Mouse (Mus musculus) gastrocnemius, adult 8-10 months (tissue): Measurements from ENCODE around the gene Mex3d. TPM values are rescaled to one million over a fixed set of nuclear protein-coding genes. Genes with fewer than 3 reads are reported as not detected.
"Not testable (repeated sequence)": the region's sequence is repeated elsewhere in the genome, so short reads cannot be mapped to it uniquely, and the experiment has no call there.

ENCODE experiments used
- DNase-seq, 2 experiments: peaks; one replicate each; pipeline ENCODE4 v3.0.0; 2022; ENCODE audit warnings: low spot score in 2 of 2
- total RNA-seq, 4 experiments: library from RNA; stranded (reverse); gene quantifications; 2 replicates each; pipeline ENCODE4 v1.2.4; 2022

Gene Mex3d
- total RNA-seq, 4 experiments from 2014 or later: 4.2 to 6.3 (median 4.7) TPM

- no peak for DNase-seq
Measured at GRCm38 (mm10) chr10:80356737-80357136, 30.7 kb downstream of the Mex3d start.

DNA sequence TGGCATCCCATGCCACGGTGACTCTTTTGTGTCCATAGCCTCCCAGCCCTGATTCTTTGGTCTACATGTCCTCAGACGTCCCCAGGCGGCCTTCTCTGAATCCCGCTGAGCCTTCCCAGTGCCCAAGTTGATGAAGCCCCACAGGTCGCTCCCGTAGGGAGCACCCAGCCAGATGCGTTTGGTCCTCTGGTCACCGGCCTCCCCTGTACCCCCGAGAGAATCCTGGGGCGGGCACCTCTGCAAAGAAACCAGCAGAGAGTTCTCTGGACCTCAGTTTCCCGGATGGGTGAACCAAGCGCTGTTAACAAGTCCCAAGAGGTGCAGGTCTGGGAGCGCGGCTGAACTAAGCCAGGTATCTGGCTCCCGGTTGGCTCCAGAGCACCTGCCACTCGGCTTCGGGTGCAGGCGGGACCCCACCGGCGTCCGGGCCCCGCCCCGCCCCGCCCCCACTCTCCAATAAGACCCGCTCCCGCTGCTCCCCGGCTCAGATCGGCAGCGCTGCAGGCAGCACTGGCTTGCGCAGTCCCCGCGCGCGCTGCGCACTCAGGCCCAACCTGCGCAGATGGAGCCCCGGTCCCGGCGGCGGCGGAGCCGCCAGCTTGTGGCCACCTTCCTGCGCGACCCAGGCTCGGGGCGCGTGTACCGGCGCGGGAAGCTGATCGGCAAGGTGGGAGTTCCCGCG is 31.3 kb downstream of the Mex3d start, which contains the start of gene Plk5:
Gene Plk5, plus strand, starts transcription at position 459 of the 682 bp plus-strand sequence.
- no peak for DNase-seq

- no peak for DNase-seq
Measured at GRCm38 (mm10) chr10:80355431-80355830, 32.0 kb downstream of the Mex3d start.

GRCm38 (mm10) chr10:80352727-80353126 is 34.7 kb downstream of the Mex3d start:
- DNase-seq: no peak

DNA sequence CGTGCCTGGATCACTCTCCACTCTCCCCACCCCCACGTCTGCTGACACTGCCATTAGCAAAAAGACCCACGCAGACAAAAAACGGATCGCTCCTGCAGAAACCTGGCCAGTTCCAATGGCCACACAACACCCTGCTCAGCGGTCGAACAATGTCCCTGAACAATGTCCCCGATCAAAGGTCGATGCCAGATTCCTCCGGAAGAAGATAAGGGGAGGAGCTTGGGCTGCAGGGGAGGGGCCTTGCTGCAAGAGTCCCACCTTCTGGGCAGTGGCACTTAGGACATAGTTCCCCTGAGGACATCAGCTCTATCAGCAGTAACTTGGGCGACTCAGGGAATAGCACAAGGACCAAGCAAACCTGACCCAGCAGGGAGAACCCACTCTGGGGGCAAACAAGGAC is 35.6 kb downstream of the Mex3d start:
- no peak for DNase-seq

GRCm38 (mm10) chr10:80350292-80350691 is 37.2 kb downstream of the Mex3d start:
- peak; percentile 77 to 79 for DNase-seq

GRCm38 (mm10) chr10:80348981-80349380 is 38.5 kb downstream of the Mex3d start:
- peak in 1 of 2 experiments; percentile 43 for DNase-seq

DNA sequence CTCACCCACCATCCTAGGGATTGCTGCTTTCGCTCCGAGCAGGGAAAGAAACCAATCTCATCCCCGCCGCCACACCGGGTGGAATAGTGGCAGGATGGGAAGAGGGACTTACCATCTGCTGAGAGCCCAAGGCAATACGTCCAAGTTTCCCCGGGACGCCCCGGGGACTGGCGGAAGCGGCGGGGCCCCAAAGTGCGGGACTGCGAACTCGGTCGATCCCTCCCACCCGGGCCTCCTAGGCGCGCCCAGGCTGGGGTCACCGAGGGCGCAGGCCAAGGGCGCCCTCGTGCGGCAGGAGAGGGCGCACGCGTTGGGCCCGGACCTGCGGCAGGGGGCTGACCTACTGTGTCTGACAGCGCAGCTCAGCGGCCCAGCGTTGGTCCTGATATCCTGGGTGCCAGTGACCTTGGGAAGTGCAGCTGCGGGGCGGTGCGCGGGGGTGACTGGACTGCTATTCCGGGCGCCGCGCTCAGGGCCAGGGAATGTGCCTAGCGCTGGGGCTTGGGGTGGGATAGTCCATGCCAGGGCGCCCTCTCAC is 39.1 kb downstream of the Mex3d start, which contains the start of gene Adamtsl5:
Gene Adamtsl5, minus strand, starts transcription at position 169 of the 538 bp plus-strand sequence.
- DNase-seq: peak; percentile 58 to 78

DNA sequence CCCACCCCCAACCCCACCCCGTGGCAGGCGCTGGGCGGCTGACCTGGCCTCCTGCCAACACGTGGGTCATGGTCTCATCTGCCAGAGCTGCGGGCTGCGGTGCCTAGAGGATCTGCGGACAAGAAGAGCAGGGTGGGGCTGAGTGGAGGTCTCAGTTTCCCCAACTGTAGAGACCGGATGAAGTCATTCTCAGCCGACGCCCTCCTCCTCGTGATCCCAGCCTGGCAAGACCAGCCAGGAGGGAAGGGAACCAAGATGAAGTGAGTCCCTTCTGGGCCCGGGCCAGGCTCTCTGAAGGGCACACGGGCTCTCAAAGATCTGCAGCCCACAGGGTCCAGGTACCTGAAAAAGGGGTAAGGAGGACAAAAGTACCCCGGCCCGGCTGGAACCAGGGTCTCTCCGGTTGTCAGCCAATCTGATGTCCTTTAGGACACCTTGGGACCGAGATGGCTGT is 39.9 kb downstream of the Mex3d start:
- peak in 1 of 2 experiments; percentile 58 for DNase-seq

- not testable (repeated sequence) for DNase-seq
Measured at GRCm38 (mm10) chr10:80345929-80346328, 41.5 kb downstream of the Mex3d start.

DNA sequence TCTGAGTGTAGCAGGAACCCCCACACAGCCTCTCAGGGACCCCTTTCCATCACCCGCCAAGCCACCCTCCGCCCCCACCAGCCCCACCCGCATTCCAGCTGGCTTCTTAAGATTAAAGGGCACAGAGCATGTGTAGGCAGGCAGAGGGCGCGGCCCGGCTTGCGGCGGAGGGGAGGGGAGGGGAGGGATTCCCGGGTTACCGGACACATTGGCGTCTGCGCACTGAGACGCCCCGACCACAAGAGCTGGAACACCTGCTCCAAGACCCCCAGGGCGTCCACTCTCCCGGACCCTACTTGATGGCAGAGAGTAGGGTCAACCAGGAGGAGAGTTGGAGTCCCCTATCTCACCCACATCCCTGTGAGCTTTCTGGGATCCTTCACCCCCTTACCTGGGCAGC is 42.3 kb downstream of the Mex3d start:
- no peak for DNase-seq

DNA sequence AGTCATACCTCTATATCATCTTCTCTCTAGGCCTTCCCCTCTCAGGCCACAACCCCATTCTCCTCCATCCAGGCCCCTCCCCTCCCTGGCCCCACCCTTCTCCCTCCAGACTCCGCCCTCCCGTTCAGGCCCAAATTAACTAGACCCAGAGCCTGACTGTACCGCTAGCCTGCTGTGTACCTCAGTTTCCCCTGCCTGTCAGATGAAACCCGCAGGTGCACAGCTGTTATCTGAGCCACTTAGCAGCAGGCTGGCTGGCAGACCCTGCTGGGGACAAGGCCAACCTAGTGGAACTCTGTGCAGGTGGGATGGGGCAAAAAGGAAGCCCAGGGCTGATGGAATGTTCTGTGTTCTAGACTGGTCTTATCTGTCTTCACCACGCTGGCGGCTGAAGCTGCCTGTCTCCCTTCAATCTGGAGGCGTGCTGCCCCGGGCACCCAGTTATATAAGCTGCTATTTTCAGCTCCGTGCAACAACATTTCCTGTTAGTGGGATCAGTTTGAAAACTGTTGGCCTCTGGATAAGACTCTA is 43.3 kb downstream of the Mex3d start:
- peak in 1 of 2 experiments; percentile 64 for DNase-seq

DNA sequence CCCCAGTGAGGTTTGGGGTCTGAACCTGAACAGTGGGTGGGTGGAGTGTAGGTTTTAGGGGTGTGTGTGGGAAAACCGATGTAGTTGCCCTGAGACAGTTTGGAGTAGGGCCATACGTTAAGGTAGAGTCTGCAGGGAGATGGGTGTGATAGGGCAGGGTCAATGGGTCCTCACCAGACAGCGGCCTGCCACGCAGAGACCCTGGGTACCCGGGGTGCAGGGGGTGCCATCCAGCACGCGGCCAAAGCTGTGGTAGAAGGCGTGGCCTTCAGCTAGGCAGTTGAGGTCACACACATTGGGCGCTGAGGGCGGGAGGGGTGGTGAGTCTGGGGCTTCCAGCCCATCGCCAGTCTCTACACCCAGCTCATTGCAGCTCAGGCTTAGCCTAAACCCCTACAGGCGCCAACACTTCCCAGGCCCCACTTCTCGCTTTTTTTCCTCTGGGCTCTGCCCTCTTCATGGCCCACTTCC is 44.0 kb downstream of the Mex3d start:
- DNase-seq: no peak

DNA sequence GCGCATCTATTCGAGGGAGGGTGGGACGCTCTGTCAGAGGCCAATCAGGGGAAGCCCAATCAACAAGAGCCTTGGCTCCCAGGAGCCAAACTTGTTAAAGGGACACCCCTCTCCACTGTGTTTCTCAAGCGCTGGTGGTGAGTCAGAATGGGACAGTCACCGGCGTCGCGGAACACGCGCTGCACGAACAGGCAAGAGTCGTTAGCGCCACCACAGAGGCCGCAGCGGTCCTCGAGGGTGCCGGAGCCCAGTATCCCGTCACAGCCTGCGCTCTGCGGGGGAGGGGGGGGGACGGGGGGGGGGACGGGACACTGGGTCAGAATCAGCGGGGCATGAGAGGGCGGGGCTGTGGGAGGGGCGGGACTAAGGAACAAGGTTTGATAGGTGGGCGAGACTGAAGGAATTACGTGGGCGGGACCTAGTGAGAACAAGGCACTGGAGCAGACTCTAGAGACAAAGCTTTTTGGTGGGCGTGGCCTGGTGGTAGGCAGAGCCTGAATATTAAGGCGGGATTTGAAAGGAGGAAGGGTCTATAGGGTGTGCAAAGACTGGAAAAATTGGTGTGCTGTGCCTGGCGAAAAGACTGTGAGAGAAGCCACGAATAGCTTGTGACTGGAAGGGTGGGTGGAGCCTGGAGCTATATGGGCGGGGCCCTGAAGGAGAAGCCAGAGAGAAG is 44.6 kb downstream of the Mex3d start:
- no peak for DNase-seq

DNA sequence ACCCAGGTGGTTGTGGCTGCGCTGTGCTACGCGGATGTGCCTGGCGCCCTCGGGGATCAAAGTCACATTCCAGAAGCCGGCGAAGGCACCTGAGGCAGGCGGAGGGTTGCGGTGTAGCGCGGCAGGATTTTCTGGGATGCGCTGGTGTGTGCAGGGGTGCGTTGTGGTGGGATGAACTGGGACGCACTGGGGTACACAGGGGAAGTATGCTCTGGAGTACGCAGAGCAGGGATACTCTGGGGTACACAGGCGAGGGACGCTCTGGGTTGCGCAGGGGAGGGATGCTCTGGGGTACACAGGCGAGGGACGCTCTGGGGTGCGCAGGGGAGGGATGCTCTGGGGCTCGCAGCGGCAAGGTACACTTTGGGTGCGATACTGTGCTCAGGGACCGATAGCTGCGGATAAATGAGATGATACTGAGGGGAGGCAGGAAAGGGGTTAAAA is 45.1 kb downstream of the Mex3d start:
- no peak for DNase-seq

- no peak for DNase-seq
Measured at GRCm38 (mm10) chr10:80341491-80342304, 45.8 kb downstream of the Mex3d start.

GRCm38 (mm10) chr10:80341026-80341425 is 46.4 kb downstream of the Mex3d start:
- DNase-seq: no peak

DNA sequence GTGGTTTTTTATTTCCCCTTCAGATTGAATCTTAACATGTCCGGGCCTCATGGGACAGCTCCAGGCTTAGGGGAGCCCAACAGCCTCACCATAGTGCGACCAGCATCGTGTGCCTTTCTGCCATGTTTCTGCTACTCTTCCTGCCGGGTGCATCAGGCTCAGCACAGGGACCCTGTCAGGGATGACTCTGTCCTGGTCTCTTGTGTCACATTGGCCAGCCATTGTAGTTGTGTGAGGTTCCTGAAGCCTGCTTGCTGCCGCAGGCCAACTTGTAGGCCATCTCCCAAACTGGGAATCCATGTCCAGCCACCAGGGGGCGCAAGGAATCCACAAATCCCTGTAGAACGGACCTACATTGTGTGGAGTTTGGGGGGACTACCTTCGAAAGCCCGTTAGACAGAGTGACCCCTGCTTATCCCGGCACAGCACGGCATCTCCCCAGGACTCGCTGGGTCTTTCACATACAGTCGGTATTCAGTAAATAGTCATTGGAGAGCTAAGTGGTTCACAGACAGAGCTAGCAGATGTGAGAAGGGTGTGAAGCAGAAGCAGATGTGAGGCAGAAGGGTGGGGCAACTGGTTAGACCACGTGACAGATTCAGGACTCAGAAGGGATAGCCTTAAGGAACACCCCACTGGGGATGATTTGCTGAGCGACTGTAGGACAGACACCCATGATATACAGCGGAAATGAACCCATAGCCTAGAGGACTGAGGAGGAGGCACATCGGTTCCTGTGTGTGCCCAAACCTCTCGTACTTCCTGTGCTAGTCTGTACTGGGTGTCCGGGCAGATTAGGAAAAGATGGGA is 47.3 kb downstream of the Mex3d start:
- peak; percentile 82 to 83 for DNase-seq

GRCm38 (mm10) chr10:80336263-80336662 is 51.2 kb downstream of the Mex3d start:
- no peak for DNase-seq

DNA sequence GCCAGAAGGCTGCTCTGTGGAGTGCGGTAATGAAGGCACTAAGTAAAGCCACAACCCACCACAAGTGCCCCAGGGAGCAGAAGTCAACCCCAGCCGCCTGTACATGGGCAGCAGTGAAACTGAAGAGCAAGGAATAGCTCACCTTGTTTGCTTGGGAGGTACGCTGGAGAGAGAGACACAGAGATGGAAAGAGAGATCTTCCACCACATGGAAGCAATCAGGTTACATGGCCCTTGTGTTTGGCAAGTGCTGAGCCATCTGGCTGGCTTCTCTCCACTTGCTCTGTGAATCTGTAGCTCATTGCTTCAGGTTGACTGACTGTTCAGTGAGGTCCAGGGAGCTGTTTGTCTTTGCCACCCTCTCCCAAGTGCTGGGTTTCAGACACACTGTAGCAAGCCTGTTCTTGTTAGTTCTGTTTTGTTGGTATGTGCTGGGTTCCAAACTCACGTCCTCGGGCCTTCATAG is 54.9 kb downstream of the Mex3d start:
- DNase-seq: no peak
